ENCODE assay signal across 8 mouse cellular contexts in the genomic region with DNA sequence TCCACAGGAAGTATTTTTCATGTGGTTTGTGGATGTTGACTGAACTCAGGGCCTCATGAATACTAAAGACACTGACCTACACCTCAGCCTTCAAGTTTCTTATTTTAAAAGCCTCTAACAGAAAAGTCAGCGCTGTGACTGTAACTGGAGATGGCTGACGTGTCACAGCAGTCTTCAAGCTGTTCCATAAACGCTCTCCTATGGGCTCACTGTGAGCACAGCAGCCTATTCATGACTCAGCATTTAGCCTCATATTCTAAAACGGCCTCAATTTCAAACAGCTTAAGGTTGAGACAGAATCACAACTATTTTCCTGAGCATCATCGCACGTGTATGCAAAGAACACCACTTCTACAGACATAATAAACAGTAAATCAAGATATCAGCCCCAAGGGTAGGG. TPM values are rescaled to one million over a fixed set of nuclear protein-coding genes. Genes with fewer than 3 reads are reported as not detected.
DNase-seq lines count a peak whose midpoint lies in the region; ATAC-seq and TF ChIP-seq lines count a peak whose summit lies in the region.

No protein-coding gene starts in this region.

- 55% methylated on average over 6 of the region's 6 CpGs for WGBS in hindbrain, embryonic 16.5 days
- 66% methylated on average over 6 of the region's 6 CpGs for WGBS in hindbrain, embryonic 12.5 days
- 55% methylated on average over 6 of the region's 6 CpGs for WGBS in heart, adult 2 months

- peaks cover 11% of the 10 kb centered on the region for H3K4me1 ChIP-seq in hindbrain, embryonic 16.5 days (ENCODE audit: control insufficient read depth, insufficient read depth, low read depth, low read length)
- H3K4me1 ChIP-seq in hindbrain, embryonic 12.5 days = peaks cover 23% of the 10 kb centered on the region; the same call in 1 of the 2 replicates
- H3K4me1 ChIP-seq in heart, adult 2 months (ENCODE audit: control insufficient read depth, insufficient read depth, low read length) = peaks cover 1% of the 10 kb centered on the region

- no peaks in the 10 kb centered on the region for H3K36me3 ChIP-seq in hindbrain, embryonic 16.5 days (ENCODE audit: control insufficient read depth, insufficient read depth, low read length)
- peaks cover 9% of the 10 kb centered on the region for H3K36me3 ChIP-seq in hindbrain, embryonic 12.5 days
- H3K36me3 ChIP-seq in heart, adult 2 months (ENCODE audit: control insufficient read depth, insufficient read depth, low read length) = peaks cover 2% of the 10 kb centered on the region; the same call in 1 of the 2 replicates

- no peak overlapping the region for H3K9ac ChIP-seq in hindbrain, embryonic 16.5 days (ENCODE audit: low read depth, low read length)
- H3K9ac ChIP-seq in hindbrain, embryonic 12.5 days = no peak overlapping the region
- H3K9ac ChIP-seq in heart, adult 2 months (ENCODE audit: low read depth, low read length) = no peak overlapping the region

- no peak for TF ChIP-seq POLR2A in heart, adult 2 months (IDR thresholded peaks at IDR 0.05; ENCODE audit: insufficient read depth, low read depth, low read length)

- intact Hi-C loops in heart, adult 2 months (cut with DNase I) = loop anchor here (5.0 kb wide), 1 partner anchor 37 kb away; no protein-coding TSS in a partner anchor

- ATAC-seq in hindbrain, embryonic 16.5 days = peak; percentile 44
- ATAC-seq in hindbrain, embryonic 12.5 days (ENCODE audit: low FRiP score) = no peak

- H3K4me3 ChIP-seq in hindbrain, embryonic 16.5 days (ENCODE audit: low read length) = no peak overlapping the region
- no peak overlapping the region for H3K4me3 ChIP-seq in hindbrain, embryonic 12.5 days
- no peak overlapping the region for H3K4me3 ChIP-seq in heart, adult 2 months

- no peaks in the 10 kb centered on the region; the same call in 1 of the 2 replicates for H3K79me2 ChIP-seq in heart, adult 2 months (replicated peaks; ENCODE audit: control insufficient read depth, insufficient read depth, low read length)

- no peak for TF ChIP-seq CTCF in heart, adult 2 months (IDR thresholded peaks at IDR 0.05)

- no peaks in the 10 kb centered on the region for H3K9me3 ChIP-seq in hindbrain, embryonic 16.5 days (ENCODE audit: control insufficient read depth, low read length)
- H3K9me3 ChIP-seq in hindbrain, embryonic 12.5 days (replicated peaks) = no peaks in the 10 kb centered on the region

- H3K4me2 ChIP-seq in hindbrain, embryonic 16.5 days (ENCODE audit: low read length) = no peak overlapping the region
- no peak overlapping the region for H3K4me2 ChIP-seq in hindbrain, embryonic 12.5 days (replicated peaks)

- H3K27ac ChIP-seq in hindbrain, embryonic 16.5 days (ENCODE audit: low read depth, low read length) = no peak overlapping the region
- H3K27ac ChIP-seq in hindbrain, embryonic 12.5 days = no peak overlapping the region
- H3K27ac ChIP-seq in heart, adult 2 months = no peak overlapping the region

- peak; percentile 49 for DNase-seq in CD4-positive helper T cell, adult 2 months (ENCODE audit: low read depth, low spot score)
- peak; percentile 84 for DNase-seq in brain, adult 2 months (ENCODE audit: low read depth, low spot score)
- peak; percentile 26 for DNase-seq in liver
- DNase-seq in adrenal gland, adult 18-20 months (ENCODE audit: low spot score in 2 of 2) = no peak
- DNase-seq in layer of hippocampus, postnatal 25 days (ENCODE audit: extremely low spot score in 1 of 2, low spot score in 1 of 2) = no peak
- no peak for DNase-seq in heart, adult 2 months

- H3K27me3 ChIP-seq in hindbrain, embryonic 16.5 days (replicated peaks; ENCODE audit: control insufficient read depth, insufficient read depth, low read length) = no peaks in the 10 kb centered on the region
- no peaks in the 10 kb centered on the region for H3K27me3 ChIP-seq in hindbrain, embryonic 12.5 days
- no peaks in the 10 kb centered on the region for H3K27me3 ChIP-seq in heart, adult 2 months (ENCODE audit: control insufficient read depth, insufficient read depth, low read length)

- TF ChIP-seq EP300 in heart, adult 2 months (IDR thresholded peaks at IDR 0.05; ENCODE audit: insufficient read depth, low read depth, low read length) = no peak

RNA-seq across cellular contexts. Expression of gene D1Ertd622e, which starts 11.8 kb away (rescaled TPM):
- polyA plus RNA-seq in hindbrain, embryonic 16.5 days (2015; fragmentation: Nextera tagmentation; extraction: Ambion mirVana) = 59.7 and 60.5 TPM in 2 replicates
- polyA plus RNA-seq in hindbrain, embryonic 12.5 days (2016; fragmentation: Nextera tagmentation; extraction: Ambion mirVana) = 34.0 and 37.8 TPM in 2 replicates
- total RNA-seq in adrenal gland, adult 18-20 months (2021) = 10 to 100 TPM; 13.0 to 20.8 TPM
- 10 to 100 TPM; 41.7 to 48.0 TPM for total RNA-seq in layer of hippocampus, postnatal 25 days (2021)
- 1 to 10 TPM; 4.4 to 4.5 TPM for total RNA-seq in heart, adult 2 months (2021)
- polyA plus RNA-seq in heart, adult 2 months (2012; rRNA removed) = 3.1 and 4.3 TPM in 2 replicates

Comparison
In these comparisons a context has a peak if more than half of its experiments do, and no peak if none do; other contexts are left out.
1. DNase-seq: peak in CD4-positive helper T cell, adult 2 months (single experiment), brain, adult 2 months (single experiment) and liver (single experiment); none in adrenal gland, adult 18-20 months (0 of 2), layer of hippocampus, postnatal 25 days (0 of 2) and heart, adult 2 months (0 of 2).